Mouse (Mus musculus) embryonic facial prominence, embryonic 11.5 days (tissue): ENCODE data around the gene Rp9. TPM values are rescaled to one million over a fixed set of nuclear protein-coding genes. Genes with fewer than 3 reads are reported as not detected.

Source experiments
- ATAC-seq: fragments of 200-750 bp; cut with Nextera tagmentation; replicated peaks from 2 replicates; pipeline ENCODE4 v1.8.0; 2017; ENCODE audit warnings: low read depth; ENCODE audit not compliant: insufficient number of reproducible peaks, low FRiP score, low TSS enrichment
- DNase-seq: peaks from one replicate; pipeline ENCODE4 v3.0.0-alpha.2; 2015; ENCODE audit warnings: low spot score
- H3K27ac ChIP-seq: fragments of 300-500 bp; sonication (generic); replicated peaks from 2 replicates; pipeline ENCODE4 v1.5.1; 2014; ENCODE audit warnings: mild to moderate bottlenecking, low read depth, low read length, control low read depth
- H3K27me3 ChIP-seq: fragments of 300-500 bp; sonication (generic); 2 replicates; pipeline ENCODE4 v1.6.1; 2014; ENCODE audit warnings: mild to moderate bottlenecking, low read length, moderate library complexity, mixed read lengths; ENCODE audit not compliant: control insufficient read depth, insufficient read depth
- H3K36me3 ChIP-seq: fragments of 300-500 bp; sonication (generic); replicated peaks from 2 replicates; pipeline ENCODE4 v1.6.1; 2014; ENCODE audit warnings: low read depth, mild to moderate bottlenecking, low read length, moderate library complexity, mixed read lengths; ENCODE audit not compliant: control insufficient read depth, insufficient read depth
- H3K4me1 ChIP-seq: fragments of 300-500 bp; sonication (generic); 2 replicates; pipeline ENCODE4 v1.6.1; 2014; ENCODE audit warnings: low read length, mixed read lengths; ENCODE audit not compliant: control insufficient read depth, insufficient read depth
- H3K4me2 ChIP-seq: fragments of 300-500 bp; sonication (generic); 2 replicates; pipeline ENCODE4 v1.6.1; 2014; ENCODE audit warnings: low read depth, mild to moderate bottlenecking, control low read depth, low read length, moderate library complexity
- H3K4me3 ChIP-seq: fragments of 300-500 bp; sonication (generic); 2 replicates; pipeline ENCODE4 v1.5.1; 2014; ENCODE audit warnings: low read depth, low read length, control low read depth
- H3K9ac ChIP-seq: fragments of 300-500 bp; sonication (generic); replicated peaks from 2 replicates; pipeline ENCODE4 v1.6.1; 2014; ENCODE audit warnings: mild to moderate bottlenecking, control low read depth, low read length
- H3K9me3 ChIP-seq: fragments of 300-500 bp; sonication (generic); replicated peaks from 2 replicates; pipeline ENCODE4 v1.6.1; 2016; ENCODE audit warnings: mild to moderate bottlenecking, low read length, inconsistent platforms, mixed read lengths; ENCODE audit not compliant: control insufficient read depth
- WGBS: fragments of 180-500 bp; shearing (Covaris S2); extraction: QIAGEN DNeasy Blood & Tissue Kit; methylation state at CpG from one replicate; pipeline ENCODE4 v1.1.7; 2014; 5-methylcytosine and 5-hydroxymethylcytosine counted together
- polyA plus RNA-seq: library from polyadenylated mRNA; unstranded; fragments of >200 nt; fragmentation: Nextera tagmentation; extraction: Ambion mirVana; gene quantifications from 2 replicates; pipeline ENCODE4 v1.2.1, GENCODE M21; 2014

Gene Rp9
- polyA plus RNA-seq, 1 experiment from 2014 or later: 56.1 TPM

- Histone ChIP-seq H3K4me3 (no peak overlapping the region), H3K36me3 (peaks cover 26% of the 10 kb centered on the region), H3K27me3 (no peaks in the 10 kb centered on the region), H3K9ac (no peak overlapping the region), H3K9me3 (no peaks in the 10 kb centered on the region), H3K4me1 (no peaks in the 10 kb centered on the region), H3K27ac (no peak overlapping the region), H3K4me2 (no peak overlapping the region)
- no peak for DNase-seq
- ATAC-seq: no peak
- WGBS: 87% methylated on average over 5 of the region's 5 CpGs
Measured at GRCm38 (mm10) chr9:22376086-22376485, 93.5 kb downstream of the Rp9 start.

GRCm38 (mm10) chr9:22372760-22373159, 96.8 kb downstream of the Rp9 start:
- no peak for ATAC-seq
- Histone ChIP-seq H3K4me1 (no peaks in the 10 kb centered on the region), H3K4me2 (no peak overlapping the region), H3K9me3 (no peaks in the 10 kb centered on the region), H3K9ac (no peak overlapping the region), H3K4me3 (no peak overlapping the region), H3K27me3 (no peaks in the 10 kb centered on the region), H3K36me3 (peaks cover 23% of the 10 kb centered on the region), H3K27ac (no peak overlapping the region)
- WGBS: 92% methylated on average over 4 of the region's 4 CpGs
- DNase-seq: no peak

- 83% methylated on average over 6 of the region's 6 CpGs for WGBS
- no peak overlapping the region for H3K9ac ChIP-seq
- ATAC-seq (no peak), DNase-seq (no peak)
- no peaks in the 10 kb centered on the region for H3K4me1 ChIP-seq
- H3K27me3 ChIP-seq: no peaks in the 10 kb centered on the region
- H3K9me3 ChIP-seq: no peaks in the 10 kb centered on the region
- H3K27ac ChIP-seq: no peak overlapping the region
- H3K4me2 ChIP-seq: no peak overlapping the region
- H3K4me3 ChIP-seq: no peak overlapping the region
- peaks cover 20% of the 10 kb centered on the region for H3K36me3 ChIP-seq
Measured at GRCm38 (mm10) chr9:22368030-22368429, 101.5 kb downstream of the Rp9 start.

- no peak overlapping the region for H3K27ac ChIP-seq
- H3K4me3 ChIP-seq: no peak overlapping the region
- no peak overlapping the region for H3K4me2 ChIP-seq
- no peak for DNase-seq
- WGBS: 95% methylated on average over 10 of the region's 10 CpGs
- ATAC-seq: no peak
- no peaks in the 10 kb centered on the region for H3K9me3 ChIP-seq
- H3K9ac ChIP-seq: no peak overlapping the region
- H3K36me3 ChIP-seq: peaks cover 18% of the 10 kb centered on the region
- no peaks in the 10 kb centered on the region for H3K27me3 ChIP-seq
- no peaks in the 10 kb centered on the region for H3K4me1 ChIP-seq
Measured at GRCm38 (mm10) chr9:22366621-22367020, 102.9 kb downstream of the Rp9 start.

GRCm38 (mm10) chr9:22366221-22366620, 103.3 kb downstream of the Rp9 start:
- no peak overlapping the region for H3K4me3 ChIP-seq
- no peak overlapping the region for H3K9ac ChIP-seq
- no peaks in the 10 kb centered on the region for H3K4me1 ChIP-seq
- H3K36me3 ChIP-seq: peaks cover 18% of the 10 kb centered on the region
- no peaks in the 10 kb centered on the region for H3K27me3 ChIP-seq
- no peak for ATAC-seq
- H3K4me2 ChIP-seq: no peak overlapping the region
- H3K27ac ChIP-seq: no peak overlapping the region
- DNase-seq: no peak
- H3K9me3 ChIP-seq: no peaks in the 10 kb centered on the region
- 94% methylated on average over 2 of the region's 2 CpGs for WGBS

Other genes with a start within 250 kb of the Rp9 start
- gene Zfp809, start 244.0 kb downstream of the Rp9 start, polyA plus RNA-seq: 9.6 and 11.4 TPM in 2 replicates
- 8.6 and 9.6 TPM in 2 replicates for gene Zfp599, start 209.8 kb downstream of the Rp9 start, polyA plus RNA-seq
- 30.7 and 31.1 TPM in 2 replicates for gene Zfp810, start 162.1 kb downstream of the Rp9 start, polyA plus RNA-seq
- gene Anln, start 80.6 kb downstream of the Rp9 start, polyA plus RNA-seq: 53.9 and 63.4 TPM in 2 replicates
- gene 9530077C05Rik, start 58.2 kb downstream of the Rp9 start, polyA plus RNA-seq: 6.8 and 8.8 TPM in 2 replicates
- not detected in 2 replicates for gene Gm17545, start 15.5 kb downstream of the Rp9 start, polyA plus RNA-seq
- gene Bbs9, start 6.0 kb upstream of the Rp9 start, polyA plus RNA-seq: 15.0 and 21.1 TPM in 2 replicates